Mouse (Mus musculus) ES-Bruce4 (cell line): ENCODE measurements around the gene Gm10273. TPM values are rescaled to one million over a fixed set of nuclear protein-coding genes. Genes with fewer than 3 reads are reported as not detected.

Source experiments
- H3K27ac ChIP-seq: 2 replicates; pipeline ENCODE4 v1.5.1; 2012; ENCODE audit warnings: low read length, inconsistent platforms; ENCODE audit not compliant: insufficient read depth
- H3K27me3 ChIP-seq: 2 replicates; pipeline ENCODE4 v1.6.1; 2012; ENCODE audit warnings: mild to moderate bottlenecking, low read length, inconsistent platforms; ENCODE audit not compliant: control insufficient read depth, poor library complexity, insufficient read depth, severe bottlenecking
- H3K36me3 ChIP-seq: 2 replicates; pipeline ENCODE4 v1.6.1; 2012; ENCODE audit warnings: inconsistent platforms, mild to moderate bottlenecking, low read length, moderate library complexity; ENCODE audit not compliant: control insufficient read depth, poor library complexity, insufficient read depth, severe bottlenecking
- H3K4me1 ChIP-seq: one replicate; pipeline ENCODE4 v1.8.1; 2011; ENCODE audit warnings: low read length; ENCODE audit not compliant: control insufficient read depth, insufficient read depth
- H3K4me3 ChIP-seq: 2 replicates; pipeline ENCODE4 v1.5.1; 2011; ENCODE audit warnings: low read depth, mild to moderate bottlenecking, low read length
- H3K9ac ChIP-seq: 2 replicates; pipeline ENCODE4 v1.6.1; 2012; ENCODE audit warnings: low read depth, mild to moderate bottlenecking, inconsistent platforms; ENCODE audit not compliant: poor library complexity, severe bottlenecking
- H3K9me3 ChIP-seq: replicated peaks from 2 replicates; pipeline ENCODE4 v1.6.1; 2012; ENCODE audit warnings: mild to moderate bottlenecking, low read length, inconsistent platforms; ENCODE audit not compliant: control insufficient read depth, poor library complexity, insufficient read depth, severe bottlenecking
- CTCF ChIP-seq: IDR thresholded peaks from one replicate; pipeline ENCODE4 v1.8.1; 2011; ENCODE audit warnings: low read depth, low read length
- EP300 ChIP-seq: IDR thresholded peaks from 2 replicates; pipeline ENCODE4 v1.6.1; 2011; ENCODE audit warnings: low read depth, low read length; ENCODE audit not compliant: insufficient read depth
- POLR2A ChIP-seq: IDR thresholded peaks from one replicate; pipeline ENCODE4 v1.8.1; 2011; ENCODE audit warnings: low read length; ENCODE audit not compliant: insufficient read depth
- polyA plus RNA-seq: library from polyadenylated mRNA; stranded (reverse); fragments of >200 nt; gene quantifications from 2 replicates; pipeline ENCODE4 v1.2.4, GENCODE M21; 2011; ENCODE audit warnings: low read depth; ENCODE audit not compliant: missing spikeins, insufficient read depth, insufficient read length

Gene Gm10273
- polyA plus RNA-seq, 1 experiment: 49.8 TPM

GRCm38 (mm10) chr10:59355020-59355419 is 40.4 kb upstream of the Gm10273 start:
- TF ChIP-seq CTCF (no peak), EP300 (no peak), POLR2A (no peak)
- no peak overlapping the region for H3K27ac ChIP-seq
- no peaks in the 10 kb centered on the region for H3K9me3 ChIP-seq
- H3K4me3 ChIP-seq: no peak overlapping the region
- H3K9ac ChIP-seq: no peak overlapping the region
- H3K36me3 ChIP-seq: peaks cover 2% of the 10 kb centered on the region; the same call in 1 of the 2 replicates
- H3K27me3 ChIP-seq: no peaks in the 10 kb centered on the region
- no peaks in the 10 kb centered on the region for H3K4me1 ChIP-seq

- Histone ChIP-seq H3K9me3 (no peaks in the 10 kb centered on the region), H3K36me3 (0 out of 2 replicates have a peak, but pooled peaks cover 4% of the 10 kb centered on the region), H3K9ac (no peak overlapping the region), H3K27ac (no peak overlapping the region), H3K27me3 (no peaks in the 10 kb centered on the region), H3K4me3 (no peak overlapping the region), H3K4me1 (no peaks in the 10 kb centered on the region)
- TF ChIP-seq EP300 (no peak), POLR2A (no peak), CTCF (no peak)
Measured at GRCm38 (mm10) chr10:59358744-59359143, 36.7 kb upstream of the Gm10273 start.

GRCm38 (mm10) chr10:59363208-59363607 is 32.2 kb upstream of the Gm10273 start:
- peaks cover 2% of the 10 kb centered on the region for H3K4me1 ChIP-seq
- no peaks in the 10 kb centered on the region for H3K27me3 ChIP-seq
- H3K36me3 ChIP-seq: 0 out of 2 replicates have a peak, but pooled peaks cover 4% of the 10 kb centered on the region
- H3K9ac ChIP-seq: no peak overlapping the region
- no peaks in the 10 kb centered on the region for H3K9me3 ChIP-seq
- no peak for TF ChIP-seq EP300
- no peak for TF ChIP-seq POLR2A
- no peak for TF ChIP-seq CTCF
- H3K4me3 ChIP-seq: no peak overlapping the region
- H3K27ac ChIP-seq: no peak overlapping the region

GRCm38 (mm10) chr10:59364551-59364950 is 30.9 kb upstream of the Gm10273 start:
- 0 out of 2 replicates have a peak, but pooled peaks cover 4% of the 10 kb centered on the region for H3K36me3 ChIP-seq

DNA sequence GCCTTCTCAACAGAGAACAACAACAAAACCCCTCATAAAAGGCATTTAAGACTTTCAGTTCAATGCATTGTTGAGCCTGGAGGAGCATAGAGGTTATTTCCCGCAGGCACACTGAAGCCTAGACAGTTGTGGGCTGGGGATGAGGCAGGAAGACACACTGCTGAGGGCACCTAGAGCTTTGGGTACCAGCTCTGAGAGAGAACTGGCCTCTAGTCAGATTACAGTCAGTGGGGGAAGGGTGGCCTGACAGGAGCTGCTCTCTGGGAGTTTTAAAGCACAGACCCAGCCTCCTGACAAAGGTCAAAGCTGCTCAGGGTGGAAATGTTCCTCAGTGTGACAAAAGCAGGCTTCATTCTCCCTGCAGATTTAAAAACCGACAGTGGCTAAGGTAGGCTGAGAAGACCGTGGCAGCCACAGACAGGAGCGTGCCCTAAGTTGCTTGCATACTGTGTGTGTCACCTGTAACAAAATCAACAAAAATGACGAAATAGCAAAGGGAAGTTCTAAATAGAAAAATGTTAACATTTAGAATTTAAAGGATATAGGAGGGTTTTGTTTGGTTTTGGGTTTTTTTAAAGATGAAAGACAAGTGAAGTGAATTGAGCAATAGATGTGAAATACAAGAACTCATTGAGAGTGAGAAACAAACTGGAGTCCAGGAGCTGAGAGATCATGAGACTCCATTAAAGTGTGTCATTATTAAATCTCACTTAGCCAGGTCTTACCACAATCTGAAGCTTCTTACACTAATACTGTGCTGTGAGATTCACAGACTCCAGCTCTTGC is 29.4 kb upstream of the Gm10273 start:
- Histone ChIP-seq H3K36me3 (0 out of 2 replicates have a peak, but pooled peaks cover 7% of the 10 kb centered on the region), H3K4me1 (peaks cover 2% of the 10 kb centered on the region), H3K9me3 (no peaks in the 10 kb centered on the region), H3K9ac (no peak overlapping the region), H3K27ac (no peak overlapping the region), H3K27me3 (no peaks in the 10 kb centered on the region), H3K4me3 (no peak overlapping the region)
- TF ChIP-seq EP300: no peak
- TF ChIP-seq POLR2A: no peak
- no peak for TF ChIP-seq CTCF

More at GRCm38 (mm10) chr10:59364551-59364950, 30.9 kb upstream of the Gm10273 start:
- Histone ChIP-seq H3K9ac (no peak overlapping the region), H3K4me1 (peaks cover 2% of the 10 kb centered on the region), H3K4me3 (no peak overlapping the region), H3K27ac (no peak overlapping the region), H3K9me3 (no peaks in the 10 kb centered on the region), H3K27me3 (no peaks in the 10 kb centered on the region)
- no peak for TF ChIP-seq EP300
- TF ChIP-seq CTCF: no peak
- no peak for TF ChIP-seq POLR2A

- Histone ChIP-seq H3K9me3 (no peaks in the 10 kb centered on the region), H3K4me3 (no peak overlapping the region), H3K27me3 (no peaks in the 10 kb centered on the region), H3K36me3 (0 out of 2 replicates have a peak, but pooled peaks cover 6% of the 10 kb centered on the region), H3K27ac (no peak overlapping the region), H3K4me1 (peaks cover 2% of the 10 kb centered on the region), H3K9ac (no peak overlapping the region)
- no peak for TF ChIP-seq EP300
- TF ChIP-seq CTCF: no peak
Measured at GRCm38 (mm10) chr10:59366746-59367145, 28.7 kb upstream of the Gm10273 start.
